Mouse (Mus musculus): ENCODE data around the gene Fam181b.

DNA sequence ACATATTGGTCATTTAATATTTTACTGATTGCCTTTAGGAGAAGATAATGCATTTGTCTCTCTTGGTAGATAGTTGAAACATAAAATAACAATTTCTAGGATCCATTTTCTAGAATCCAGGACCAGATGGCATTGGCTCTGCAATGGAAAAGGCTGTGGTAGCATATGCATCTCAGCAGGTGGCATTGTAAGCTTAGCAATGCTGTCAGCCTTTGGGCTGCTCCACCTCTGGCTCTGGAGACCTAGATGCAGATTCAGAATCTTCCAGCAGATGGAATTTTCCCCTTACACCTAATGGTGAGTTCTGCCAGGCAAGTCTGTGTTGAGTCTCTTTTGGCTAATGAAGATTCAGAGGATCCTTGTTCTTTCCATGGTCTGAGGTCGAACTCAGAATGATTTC lies 44.3 kb downstream of the Fam181b start:
- TF ChIP-seq CTCF (IDR thresholded peaks at IDR 0.05; ENCODE audit: low read depth, low read length): no peak
- no peak for TF ChIP-seq POLR2AphosphoS5 (IDR thresholded peaks at IDR 0.05; ENCODE audit: insufficient replicate concordance, low read depth, low read length)
- TF ChIP-seq GATA2 (IDR thresholded peaks at IDR 0.05; ENCODE audit: borderline replicate concordance, low read depth, low read length): no peak
- TF ChIP-seq TAL1 (conservative IDR thresholded peaks at IDR 0.05; ENCODE audit: low read depth, low read length): no peak
- no peak for TF ChIP-seq GATA1 (IDR thresholded peaks at IDR 0.05; ENCODE audit: borderline replicate concordance, low read length)
